Mouse (Mus musculus): Measurements from ENCODE around the gene Gm2115. TPM values are rescaled to one million over a fixed set of nuclear protein-coding genes. Genes with fewer than 3 reads are reported as not detected.

The Gm2115 gene
- polyA plus RNA-seq, 1 experiment from 2014 or later, result 0.56 TPM

- Histone ChIP-seq H3K27me3 (no peaks in the 10 kb centered on the region), H3K9ac (no peak overlapping the region), H3K36me3 (no peaks in the 10 kb centered on the region), H3K27ac (replicated peaks) (no peak overlapping the region), H3K4me3 (replicated peaks) (no peak overlapping the region), H3K9me3 (replicated peaks) (no peaks in the 10 kb centered on the region), H3K4me2 (replicated peaks) (no peak overlapping the region), H3K4me1 (no peaks in the 10 kb centered on the region)
- ATAC-seq (ENCODE audit: insufficient number of reproducible peaks, low FRiP score, low TSS enrichment, low read depth), result no peak
- WGBS, result 82% methylated on average over 5 of the region's 5 CpGs
These were observed 58.5 kb downstream of the Gm2115 start for GRCm38 (mm10) chr7:84587101-84587783.

- Histone ChIP-seq H3K27ac (replicated peaks) (no peak overlapping the region), H3K4me1 (no peaks in the 10 kb centered on the region), H3K4me2 (replicated peaks) (no peak overlapping the region), H3K4me3 (replicated peaks) (no peak overlapping the region), H3K9ac (no peak overlapping the region), H3K36me3 (no peaks in the 10 kb centered on the region), H3K9me3 (replicated peaks) (no peaks in the 10 kb centered on the region), H3K27me3 (no peaks in the 10 kb centered on the region)
- WGBS, result 87% methylated on average over 2 of the region's 2 CpGs
- ATAC-seq (ENCODE audit: insufficient number of reproducible peaks, low FRiP score, low TSS enrichment, low read depth), result no peak
These were observed 61.9 kb downstream of the Gm2115 start for GRCm38 (mm10) chr7:84590622-84591021.

- WGBS, result 72% methylated on average over 3 of the region's 3 CpGs
- Histone ChIP-seq H3K27me3 (no peaks in the 10 kb centered on the region), H3K4me3 (replicated peaks) (no peak overlapping the region), H3K9me3 (replicated peaks) (no peaks in the 10 kb centered on the region), H3K4me1 (no peaks in the 10 kb centered on the region), H3K4me2 (replicated peaks) (no peak overlapping the region), H3K27ac (replicated peaks) (no peak overlapping the region), H3K9ac (no peak overlapping the region), H3K36me3 (no peaks in the 10 kb centered on the region)
- ATAC-seq (ENCODE audit: insufficient number of reproducible peaks, low FRiP score, low TSS enrichment, low read depth), result no peak
These were observed 62.6 kb downstream of the Gm2115 start for GRCm38 (mm10) chr7:84591347-84591746.

GRCm38 (mm10) chr7:84594087-84594916, 65.5 kb downstream of the Gm2115 start:
- no peaks in the 10 kb centered on the region for H3K9me3 ChIP-seq (replicated peaks)
- WGBS, result 42% methylated on average over 8 of the region's 8 CpGs
- H3K4me2 ChIP-seq (replicated peaks), result peak overlapping the region; percentile 35
- H3K27me3 ChIP-seq, result no peaks in the 10 kb centered on the region
- H3K4me3 ChIP-seq (replicated peaks), result no peak overlapping the region
- no peak for ATAC-seq (ENCODE audit: insufficient number of reproducible peaks, low FRiP score, low TSS enrichment, low read depth)
- no peaks in the 10 kb centered on the region for H3K4me1 ChIP-seq
- no peak overlapping the region for H3K27ac ChIP-seq (replicated peaks)
- no peak overlapping the region for H3K9ac ChIP-seq
- no peaks in the 10 kb centered on the region for H3K36me3 ChIP-seq

- no peak overlapping the region for H3K4me2 ChIP-seq (replicated peaks)
- no peaks in the 10 kb centered on the region for H3K9me3 ChIP-seq (replicated peaks)
- ATAC-seq (ENCODE audit: insufficient number of reproducible peaks, low FRiP score, low TSS enrichment, low read depth), result no peak
- H3K27ac ChIP-seq (replicated peaks), result no peak overlapping the region
- H3K4me3 ChIP-seq (replicated peaks), result no peak overlapping the region
- no peaks in the 10 kb centered on the region for H3K36me3 ChIP-seq
- H3K4me1 ChIP-seq, result no peaks in the 10 kb centered on the region
- no peak overlapping the region for H3K9ac ChIP-seq
- no peaks in the 10 kb centered on the region for H3K27me3 ChIP-seq
These were observed 66.2 kb downstream of the Gm2115 start for GRCm38 (mm10) chr7:84594917-84595303.

- no peaks in the 10 kb centered on the region for H3K4me1 ChIP-seq
- no peak overlapping the region for H3K4me2 ChIP-seq (replicated peaks)
- ATAC-seq (ENCODE audit: insufficient number of reproducible peaks, low FRiP score, low TSS enrichment, low read depth), result no peak
- H3K9ac ChIP-seq, result no peak overlapping the region
- no peak overlapping the region for H3K4me3 ChIP-seq (replicated peaks)
- H3K27me3 ChIP-seq, result no peaks in the 10 kb centered on the region
- 87% methylated on average over 3 of the region's 3 CpGs for WGBS
- no peaks in the 10 kb centered on the region for H3K9me3 ChIP-seq (replicated peaks)
- H3K27ac ChIP-seq (replicated peaks), result no peak overlapping the region
- H3K36me3 ChIP-seq, result no peaks in the 10 kb centered on the region
These were observed 67.2 kb downstream of the Gm2115 start for GRCm38 (mm10) chr7:84596002-84596401.

- no peak for ATAC-seq (ENCODE audit: insufficient number of reproducible peaks, low FRiP score, low TSS enrichment, low read depth)
- Histone ChIP-seq H3K27ac (replicated peaks) (no peak overlapping the region), H3K27me3 (no peaks in the 10 kb centered on the region), H3K36me3 (no peaks in the 10 kb centered on the region), H3K9ac (no peak overlapping the region), H3K4me3 (replicated peaks) (no peak overlapping the region), H3K4me1 (no peaks in the 10 kb centered on the region), H3K9me3 (replicated peaks) (no peaks in the 10 kb centered on the region), H3K4me2 (replicated peaks) (no peak overlapping the region)
- WGBS, result 79% methylated on average over 3 of the region's 3 CpGs
These were observed 67.9 kb downstream of the Gm2115 start for GRCm38 (mm10) chr7:84596633-84597032.

- H3K4me1 ChIP-seq, result peaks cover 7% of the 10 kb centered on the region
- no peaks in the 10 kb centered on the region for H3K27me3 ChIP-seq
- no peaks in the 10 kb centered on the region for H3K9me3 ChIP-seq (replicated peaks)
- H3K4me2 ChIP-seq (replicated peaks), result no peak overlapping the region
- H3K27ac ChIP-seq (replicated peaks), result no peak overlapping the region
- WGBS, result 89% methylated on average over 2 of the region's 2 CpGs
- no peaks in the 10 kb centered on the region for H3K36me3 ChIP-seq
- ATAC-seq (ENCODE audit: insufficient number of reproducible peaks, low FRiP score, low TSS enrichment, low read depth), result no peak
- H3K4me3 ChIP-seq (replicated peaks), result no peak overlapping the region
- H3K9ac ChIP-seq, result no peak overlapping the region
These were observed 71.9 kb downstream of the Gm2115 start for GRCm38 (mm10) chr7:84600631-84601030.

- Histone ChIP-seq H3K9me3 (replicated peaks) (no peaks in the 10 kb centered on the region), H3K4me3 (replicated peaks) (no peak overlapping the region)
- WGBS, result 88% methylated on average over 3 of the region's 3 CpGs
These were observed 72.6 kb downstream of the Gm2115 start for GRCm38 (mm10) chr7:84601331-84601730.

GRCm38 (mm10) chr7:84604501-84604900, 75.7 kb downstream of the Gm2115 start:
- no peaks in the 10 kb centered on the region for H3K9me3 ChIP-seq (replicated peaks)
- no peak overlapping the region for H3K9ac ChIP-seq
- 65% methylated on average over 3 of the region's 3 CpGs for whole genome bisulfite sequencing
- H3K36me3 ChIP-seq, result no peaks in the 10 kb centered on the region
- no peaks in the 10 kb centered on the region for H3K27me3 ChIP-seq
- H3K4me3 ChIP-seq (replicated peaks), result no peak overlapping the region
- H3K4me2 ChIP-seq (replicated peaks), result no peak overlapping the region
- H3K27ac ChIP-seq (replicated peaks), result no peak overlapping the region
- H3K4me1 ChIP-seq, result peaks cover 7% of the 10 kb centered on the region
- no peak for ATAC-seq (ENCODE audit: insufficient number of reproducible peaks, low FRiP score, low TSS enrichment, low read depth)

More at GRCm38 (mm10) chr7:84601331-84601730, 72.6 kb downstream of the Gm2115 start:
- no peaks in the 10 kb centered on the region for H3K36me3 ChIP-seq
- H3K4me2 ChIP-seq (replicated peaks), result no peak overlapping the region
- ATAC-seq (ENCODE audit: insufficient number of reproducible peaks, low FRiP score, low TSS enrichment, low read depth), result no peak
- H3K27me3 ChIP-seq, result no peaks in the 10 kb centered on the region
- H3K9ac ChIP-seq, result no peak overlapping the region
- no peak overlapping the region for H3K27ac ChIP-seq (replicated peaks)
- H3K4me1 ChIP-seq, result peaks cover 7% of the 10 kb centered on the region

- Histone ChIP-seq H3K36me3 (no peaks in the 10 kb centered on the region), H3K27ac (replicated peaks) (no peak overlapping the region), H3K4me3 (replicated peaks) (peak overlapping the region; percentile 58), H3K9me3 (replicated peaks) (no peaks in the 10 kb centered on the region), H3K4me2 (replicated peaks) (peak overlapping the region; percentile 91), H3K27me3 (no peaks in the 10 kb centered on the region), H3K4me1 (peaks cover 7% of the 10 kb centered on the region), H3K9ac (0 out of 2 replicates have a peak overlapping the region, but pooled peaks have one; percentile 15)
- 10% methylated on average over 19 of the region's 19 CpGs for WGBS
- no peak for ATAC-seq (ENCODE audit: insufficient number of reproducible peaks, low FRiP score, low TSS enrichment, low read depth)
These were observed 76.4 kb downstream of the Gm2115 start for GRCm38 (mm10) chr7:84605033-84605687.

Data from embryonic facial prominence, embryonic 15.5 days (tissue).